Mouse (Mus musculus) adrenal gland, adult 18-20 months (tissue): ENCODE measurements around the gene Olfr1166. TPM values are rescaled to one million over a fixed set of nuclear protein-coding genes. Genes with fewer than 3 reads are reported as not detected.
"Not testable (repeated sequence)": the region's sequence is repeated elsewhere in the genome, so short reads cannot be mapped to it uniquely, and the experiment has no call there.

Source experiments
- DNase-seq, 2 experiments: peaks; one replicate each; pipeline ENCODE4 v3.0.0; 2021 to 2022; ENCODE audit warnings: low spot score in 2 of 2
- long read RNA-seq, 2 experiments: library from polyadenylated mRNA; stranded (forward); transcript quantifications; one replicate each; pipeline ENCODE4 v2.0.0; 2021
- total RNA-seq, 2 experiments: library from RNA; stranded (reverse); gene quantifications; 1 replicate in 1 of 2; 2 replicates in 1 of 2; pipeline ENCODE4 v1.2.3; 2021

Olfr1166 gene
- not detected for total RNA-seq
- long read RNA-seq, experiment 1, result 0 reads
- long read RNA-seq, experiment 2, result 0 reads

DNA sequence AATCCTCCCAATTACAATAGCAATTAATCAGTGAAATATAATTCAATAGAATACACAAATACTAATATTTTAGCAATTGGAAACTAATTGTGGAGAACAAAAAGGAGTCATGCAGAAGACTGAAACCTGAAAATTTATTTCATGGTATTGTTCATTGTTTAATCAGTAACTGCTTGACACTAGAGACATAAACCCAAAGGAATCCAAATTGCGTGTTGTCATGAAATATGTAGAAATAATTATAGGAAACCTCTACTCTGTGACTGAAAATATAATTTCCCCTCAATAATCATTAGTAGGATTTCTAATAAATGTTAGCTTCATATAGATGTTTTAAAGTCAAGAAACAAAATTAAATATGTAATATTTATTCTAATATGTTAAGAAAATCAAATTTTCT, at the start of gene Olfr1166:
TSS of gene Olfr1166 (minus strand) at position 101 of the 400 bp plus-strand sequence.
- DNase-seq, result no peak

DNA sequence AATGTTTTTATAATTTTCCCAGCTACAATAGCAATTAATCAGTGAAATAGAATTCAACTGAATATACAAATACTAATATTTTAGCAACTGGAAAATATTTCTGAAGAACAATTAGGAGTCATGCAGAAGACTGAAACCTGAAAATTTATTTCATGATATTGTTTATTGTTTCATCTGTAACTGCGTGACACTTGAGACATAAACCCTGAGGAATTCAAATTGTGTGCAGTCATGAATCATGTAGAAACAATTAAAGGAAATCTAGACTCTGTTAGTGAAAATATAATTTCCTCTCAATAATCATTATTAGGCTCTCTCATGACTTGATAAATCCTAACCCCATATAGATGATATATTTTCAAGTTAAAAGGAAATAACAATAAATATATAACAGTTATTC, 27.0 kb upstream of the Olfr1166 start, which contains the start of gene Olfr1167:
TSS of gene Olfr1167 (minus strand) at position 101 of the 400 bp plus-strand sequence.
- not testable (repeated sequence) for DNase-seq

DNA sequence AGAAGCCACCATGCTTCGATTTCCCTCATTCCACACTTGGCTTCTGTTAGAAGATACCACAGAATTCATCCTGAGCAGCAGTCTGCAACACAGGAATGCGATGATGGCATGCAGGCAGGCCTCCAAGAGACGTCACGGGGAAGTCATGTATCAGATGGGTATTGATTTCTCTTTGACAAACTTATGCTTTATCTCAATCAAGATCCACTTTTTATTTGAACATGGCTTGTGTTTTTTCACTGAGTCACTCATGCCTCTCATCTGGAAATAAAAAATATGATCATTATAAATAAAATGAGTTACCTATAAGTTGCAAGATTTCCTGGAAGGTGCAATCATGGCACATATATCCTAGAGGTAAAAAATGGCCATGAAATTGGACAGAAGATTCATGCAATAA, 34.2 kb downstream of the Olfr1166 start, which contains the start of gene Olfr1164:
TSS of gene Olfr1164 (minus strand) at position 101 of the 400 bp plus-strand sequence.
- DNase-seq, result no peak

Other genes starting within 250 kb of the Olfr1166 start
- gene Olfr1153, start 233.3 kb downstream of the Olfr1166 start, total RNA-seq, result not detected
- gene Olfr1154, start 223.1 kb downstream of the Olfr1166 start, total RNA-seq, result not detected
- not detected for gene Olfr1155, start 183.1 kb downstream of the Olfr1166 start, total RNA-seq
- not detected for gene Olfr1156, start 175.2 kb downstream of the Olfr1166 start, total RNA-seq
- gene Olfr1157, start 160.0 kb downstream of the Olfr1166 start, total RNA-seq, result not detected
- not detected for gene Olfr74, start 153.6 kb downstream of the Olfr1166 start, total RNA-seq
- not detected for gene Olfr1158, start 138.2 kb downstream of the Olfr1166 start, total RNA-seq
- not detected for gene Olfr1160, start 120.0 kb downstream of the Olfr1166 start, total RNA-seq
- not detected for gene Olfr1161, start 105.5 kb downstream of the Olfr1166 start, total RNA-seq
- gene Olfr73, start 90.6 kb downstream of the Olfr1166 start, total RNA-seq, result not detected
- gene Olfr1162, start 77.1 kb downstream of the Olfr1166 start, total RNA-seq, result not detected
- not detected for gene Olfr1163, start 56.4 kb downstream of the Olfr1166 start, total RNA-seq
- not detected for gene Olfr1164, start 34.3 kb downstream of the Olfr1166 start, total RNA-seq
- not detected for gene Olfr1167, start 26.9 kb upstream of the Olfr1166 start, total RNA-seq
- not detected for gene Olfr1168, start 53.6 kb upstream of the Olfr1166 start, total RNA-seq
- not detected for gene Olfr1170, start 100.1 kb upstream of the Olfr1166 start, total RNA-seq
- gene Olfr1173, start 151.6 kb upstream of the Olfr1166 start, total RNA-seq, result not detected
- gene Olfr1174-ps, start 186.9 kb upstream of the Olfr1166 start, total RNA-seq, result not detected
- not detected for gene Olfr1175-ps, start 198.9 kb upstream of the Olfr1166 start, total RNA-seq
- not detected for gene Olfr1176, start 208.4 kb upstream of the Olfr1166 start, total RNA-seq
- gene Olfr1177-ps, start 218.2 kb upstream of the Olfr1166 start, total RNA-seq, result not detected